Mouse (Mus musculus): ENCODE measurements around the gene Lrrc42. TPM values are rescaled to one million over a fixed set of nuclear protein-coding genes. Genes with fewer than 3 reads are reported as not detected.
A peak's percentile ranks its signal among the peaks of the same experiment; 100 is the strongest.

Gene Lrrc42
- polyA plus RNA-seq, 1 experiment from 2014 or later, result 54.6 TPM

- 90% methylated on average over 9 of the region's 9 CpGs for WGBS
- ATAC-seq (ENCODE audit: low FRiP score), result no peak
Measured at GRCm38 (mm10) chr4:107247110-107247509, 6.2 kb downstream of the Lrrc42 start.

GRCm38 (mm10) chr4:107246040-107246439 is 7.3 kb downstream of the Lrrc42 start:
- H3K27ac ChIP-seq (replicated peaks), result no peak overlapping the region
- H3K4me1 ChIP-seq, result peaks cover 50% of the 10 kb centered on the region
- no peak overlapping the region for H3K4me2 ChIP-seq
- 82% methylated on average over 1 of the region's 1 CpGs for WGBS
- no peak overlapping the region for H3K4me3 ChIP-seq (replicated peaks)
- ATAC-seq (ENCODE audit: low FRiP score), result no peak
- no peaks in the 10 kb centered on the region for H3K9me3 ChIP-seq (replicated peaks)
- no peaks in the 10 kb centered on the region for H3K27me3 ChIP-seq (replicated peaks)
- H3K36me3 ChIP-seq, result peaks cover 20% of the 10 kb centered on the region
- H3K9ac ChIP-seq (replicated peaks), result no peak overlapping the region

More at GRCm38 (mm10) chr4:107247110-107247509, 6.2 kb downstream of the Lrrc42 start:
- H3K4me2 ChIP-seq, result no peak overlapping the region
- peaks cover 11% of the 10 kb centered on the region for H3K36me3 ChIP-seq
- no peaks in the 10 kb centered on the region for H3K9me3 ChIP-seq (replicated peaks)
- no peaks in the 10 kb centered on the region for H3K27me3 ChIP-seq (replicated peaks)
- no peak overlapping the region for H3K4me3 ChIP-seq (replicated peaks)
- H3K27ac ChIP-seq (replicated peaks), result no peak overlapping the region
- H3K4me1 ChIP-seq, result peaks cover 59% of the 10 kb centered on the region
- no peak overlapping the region for H3K9ac ChIP-seq (replicated peaks)

GRCm38 (mm10) chr4:107245368-107245767 is 8.0 kb downstream of the Lrrc42 start:
- no peaks in the 10 kb centered on the region for H3K9me3 ChIP-seq (replicated peaks)
- H3K4me3 ChIP-seq (replicated peaks), result no peak overlapping the region
- H3K9ac ChIP-seq (replicated peaks), result no peak overlapping the region
- H3K4me2 ChIP-seq, result no peak overlapping the region
- no peak overlapping the region for H3K27ac ChIP-seq (replicated peaks)
- no peak for ATAC-seq (ENCODE audit: low FRiP score)
- peaks cover 45% of the 10 kb centered on the region for H3K4me1 ChIP-seq
- 60% methylated on average over 2 of the region's 2 CpGs for WGBS
- no peaks in the 10 kb centered on the region for H3K27me3 ChIP-seq (replicated peaks)
- H3K36me3 ChIP-seq, result peaks cover 24% of the 10 kb centered on the region

GRCm38 (mm10) chr4:107243365-107244333 is 9.7 kb downstream of the Lrrc42 start:
- no peak overlapping the region for H3K4me3 ChIP-seq (replicated peaks)
- 57% methylated on average over 6 of the region's 6 CpGs for WGBS
- no peak for ATAC-seq (ENCODE audit: low FRiP score)
- no peak overlapping the region for H3K9ac ChIP-seq (replicated peaks)
- no peaks in the 10 kb centered on the region for H3K27me3 ChIP-seq (replicated peaks)
- H3K4me1 ChIP-seq, result peaks cover 31% of the 10 kb centered on the region
- peaks cover 40% of the 10 kb centered on the region for H3K36me3 ChIP-seq
- no peak overlapping the region for H3K4me2 ChIP-seq
- peak overlapping the region; percentile 11; the same call in 1 of the 2 replicates for H3K27ac ChIP-seq (replicated peaks)
- no peaks in the 10 kb centered on the region for H3K9me3 ChIP-seq (replicated peaks)

- no peaks in the 10 kb centered on the region for H3K9me3 ChIP-seq (replicated peaks)
- H3K36me3 ChIP-seq, result peaks cover 68% of the 10 kb centered on the region
- H3K4me1 ChIP-seq, result peaks cover 17% of the 10 kb centered on the region
- no peak overlapping the region for H3K4me2 ChIP-seq
- H3K9ac ChIP-seq (replicated peaks), result no peak overlapping the region
- no peak overlapping the region for H3K4me3 ChIP-seq (replicated peaks)
- no peak for ATAC-seq (ENCODE audit: low FRiP score)
- H3K27me3 ChIP-seq (replicated peaks), result no peaks in the 10 kb centered on the region
- WGBS, result 98% methylated on average over 6 of the region's 6 CpGs
- no peak overlapping the region for H3K27ac ChIP-seq (replicated peaks)
Measured at GRCm38 (mm10) chr4:107240196-107240595, 13.1 kb downstream of the Lrrc42 start.

- no peak overlapping the region for H3K4me2 ChIP-seq
- H3K36me3 ChIP-seq, result peaks cover 87% of the 10 kb centered on the region
- H3K4me1 ChIP-seq, result 0 out of 2 replicates have a peak, but pooled peaks cover 2% of the 10 kb centered on the region
- no peaks in the 10 kb centered on the region for H3K27me3 ChIP-seq (replicated peaks)
- H3K4me3 ChIP-seq (replicated peaks), result no peak overlapping the region
- WGBS, result 96% methylated on average over 2 of the region's 2 CpGs
- H3K9me3 ChIP-seq (replicated peaks), result no peaks in the 10 kb centered on the region
- H3K9ac ChIP-seq (replicated peaks), result no peak overlapping the region
- no peak for ATAC-seq (ENCODE audit: low FRiP score)
- H3K27ac ChIP-seq (replicated peaks), result no peak overlapping the region
Measured at GRCm38 (mm10) chr4:107238253-107238652, 15.1 kb downstream of the Lrrc42 start.

- H3K4me1 ChIP-seq, result no peaks in the 10 kb centered on the region
- H3K4me2 ChIP-seq, result no peak overlapping the region
- no peak overlapping the region for H3K9ac ChIP-seq (replicated peaks)
- no peak overlapping the region for H3K4me3 ChIP-seq (replicated peaks)
- no peak for ATAC-seq (ENCODE audit: low FRiP score)
- H3K36me3 ChIP-seq, result peaks cover 63% of the 10 kb centered on the region
- H3K27me3 ChIP-seq (replicated peaks), result no peaks in the 10 kb centered on the region
- 56% methylated on average over 3 of the region's 3 CpGs for WGBS
- no peak overlapping the region for H3K27ac ChIP-seq (replicated peaks)
- no peaks in the 10 kb centered on the region for H3K9me3 ChIP-seq (replicated peaks)
Measured at GRCm38 (mm10) chr4:107232219-107232618, 21.1 kb downstream of the Lrrc42 start.

GRCm38 (mm10) chr4:107226313-107226712 is 27.0 kb downstream of the Lrrc42 start:
- Histone ChIP-seq H3K4me1 (no peaks in the 10 kb centered on the region), H3K9ac (replicated peaks) (no peak overlapping the region), H3K27ac (replicated peaks) (no peak overlapping the region), H3K36me3 (peaks cover 9% of the 10 kb centered on the region), H3K9me3 (replicated peaks) (no peaks in the 10 kb centered on the region), H3K4me3 (replicated peaks) (no peak overlapping the region), H3K4me2 (no peak overlapping the region), H3K27me3 (replicated peaks) (no peaks in the 10 kb centered on the region)
- ATAC-seq (ENCODE audit: low FRiP score), result no peak
- 93% methylated on average over 2 of the region's 2 CpGs for WGBS

- H3K4me2 ChIP-seq, result no peak overlapping the region
- WGBS, result 84% methylated on average over 11 of the region's 11 CpGs
- H3K4me3 ChIP-seq (replicated peaks), result no peak overlapping the region
- no peaks in the 10 kb centered on the region for H3K27me3 ChIP-seq (replicated peaks)
- no peak for ATAC-seq (ENCODE audit: low FRiP score)
- no peaks in the 10 kb centered on the region for H3K4me1 ChIP-seq
- no peak overlapping the region for H3K27ac ChIP-seq (replicated peaks)
- no peaks in the 10 kb centered on the region for H3K36me3 ChIP-seq
- no peak overlapping the region for H3K9ac ChIP-seq (replicated peaks)
- no peaks in the 10 kb centered on the region for H3K9me3 ChIP-seq (replicated peaks)
Measured at GRCm38 (mm10) chr4:107223225-107224204, 29.8 kb downstream of the Lrrc42 start.

- ATAC-seq (ENCODE audit: low FRiP score), result no peak
- H3K27ac ChIP-seq (replicated peaks), result no peak overlapping the region
- 94% methylated on average over 5 of the region's 5 CpGs for WGBS
Measured at GRCm38 (mm10) chr4:107221524-107221923, 31.8 kb downstream of the Lrrc42 start.

GRCm38 (mm10) chr4:107217574-107217973 is 35.8 kb downstream of the Lrrc42 start:
- no peaks in the 10 kb centered on the region for H3K27me3 ChIP-seq (replicated peaks)
- H3K4me3 ChIP-seq (replicated peaks), result no peak overlapping the region
- no peak overlapping the region for H3K9ac ChIP-seq (replicated peaks)
- WGBS, result 91% methylated on average over 9 of the region's 9 CpGs
- ATAC-seq (ENCODE audit: low FRiP score), result no peak
- no peaks in the 10 kb centered on the region for H3K9me3 ChIP-seq (replicated peaks)
- no peak overlapping the region for H3K27ac ChIP-seq (replicated peaks)
- no peaks in the 10 kb centered on the region for H3K36me3 ChIP-seq
- no peak overlapping the region for H3K4me2 ChIP-seq
- no peaks in the 10 kb centered on the region for H3K4me1 ChIP-seq

More at GRCm38 (mm10) chr4:107221524-107221923, 31.8 kb downstream of the Lrrc42 start:
- Histone ChIP-seq H3K27me3 (replicated peaks) (no peaks in the 10 kb centered on the region), H3K4me3 (replicated peaks) (no peak overlapping the region), H3K36me3 (no peaks in the 10 kb centered on the region), H3K4me2 (no peak overlapping the region), H3K9ac (replicated peaks) (no peak overlapping the region), H3K4me1 (no peaks in the 10 kb centered on the region), H3K9me3 (replicated peaks) (no peaks in the 10 kb centered on the region)
